In the genomic region with DNA sequence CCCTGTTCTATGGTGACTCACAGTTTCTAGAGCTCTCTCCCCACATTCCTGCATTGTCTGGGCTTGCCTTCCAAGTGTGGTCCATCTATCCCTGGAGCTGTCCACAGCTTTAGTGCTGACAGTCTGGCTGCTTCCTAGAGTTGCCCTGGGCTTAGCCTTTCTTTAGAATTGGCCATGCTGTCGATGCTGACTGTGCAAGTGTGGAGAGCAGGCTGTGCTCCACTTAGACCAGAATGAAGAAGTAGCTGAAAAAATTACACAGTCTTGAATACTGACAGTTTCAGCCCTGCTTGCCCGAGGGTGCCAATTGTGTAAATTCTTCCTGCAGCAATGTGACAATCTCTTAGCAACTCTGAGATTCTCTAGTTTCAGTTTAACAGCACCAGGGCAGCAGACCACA, we compare ENCODE assay signal across 8 mouse cellular contexts.
DNase-seq lines count a peak whose midpoint lies in the region; ATAC-seq and TF ChIP-seq lines count a peak whose summit lies in the region.

No protein-coding gene starts in this region.

- no peaks in the 10 kb centered on the region for H3K36me3 ChIP-seq in heart, embryonic 10.5 days
- H3K36me3 ChIP-seq in midbrain, postnatal 0 days (ENCODE audit: insufficient read depth, low read length), result no peaks in the 10 kb centered on the region

- H3K4me3 ChIP-seq in heart, embryonic 10.5 days, result no peak overlapping the region
- no peak overlapping the region for H3K4me3 ChIP-seq in midbrain, postnatal 0 days (ENCODE audit: low read depth, low read length)

- ATAC-seq in cerebellum, adult (ENCODE audit: insufficient number of reproducible peaks, low FRiP score, low TSS enrichment), result peak; percentile 81
- peak; percentile 87 for ATAC-seq in midbrain, postnatal 0 days (ENCODE audit: low FRiP score)
- ATAC-seq in CD4-positive, CD25-positive, alpha-beta regulatory T cell, adult 4 months, result no peak

- H3K4me1 ChIP-seq in heart, embryonic 10.5 days, result no peaks in the 10 kb centered on the region
- 0 out of 2 replicates have a peak, but pooled peaks cover 3% of the 10 kb centered on the region for H3K4me1 ChIP-seq in midbrain, postnatal 0 days (ENCODE audit: insufficient read depth, low read length)

- H3K27ac ChIP-seq in heart, embryonic 10.5 days, result no peak overlapping the region
- peak overlapping the region; percentile 51 for H3K27ac ChIP-seq in midbrain, postnatal 0 days (ENCODE audit: low read depth, low read length)

- no peaks in the 10 kb centered on the region for H3K27me3 ChIP-seq in heart, embryonic 10.5 days (ENCODE audit: insufficient read depth, poor library complexity, severe bottlenecking)
- no peaks in the 10 kb centered on the region for H3K27me3 ChIP-seq in midbrain, postnatal 0 days (ENCODE audit: insufficient read depth, low read length)

- H3K9ac ChIP-seq in midbrain, postnatal 0 days (replicated peaks; ENCODE audit: low read length, poor library complexity, severe bottlenecking), result no peak overlapping the region

- TF ChIP-seq CTCF in midbrain, postnatal 0 days (IDR thresholded peaks at IDR 0.05), result no peak

- 50% methylated on average over 2 of the region's 2 CpGs for WGBS in heart, embryonic 10.5 days
- WGBS in midbrain, postnatal 0 days, result 9% methylated on average over 2 of the region's 2 CpGs

- peak; percentile 66 for DNase-seq in heart, postnatal 4 days
- DNase-seq in heart, embryonic 10.5 days (ENCODE audit: low spot score), result no peak
- peak; percentile 2 for DNase-seq in 416B (ENCODE audit: low read depth)
- DNase-seq in frontal cortex, postnatal 10 days (ENCODE audit: low spot score in 2 of 2), result peak; percentile 29 to 34
- DNase-seq in midbrain, postnatal 0 days (ENCODE audit: low spot score), result peak; percentile 81
- no peak for DNase-seq in adrenal gland, adult 8-10 months

- no peaks in the 10 kb centered on the region for H3K9me3 ChIP-seq in heart, embryonic 10.5 days
- no peaks in the 10 kb centered on the region for H3K9me3 ChIP-seq in midbrain, postnatal 0 days (ENCODE audit: low read length)

- no peak overlapping the region for H3K4me2 ChIP-seq in midbrain, postnatal 0 days (ENCODE audit: low read depth, low read length, poor library complexity, severe bottlenecking)

Comparison
In these comparisons a context has a peak if more than half of its experiments do, and no peak if none do; other contexts are left out.
1. DNase-seq: peak in heart, postnatal 4 days (single experiment), 416B (single experiment), frontal cortex, postnatal 10 days (2 of 2) and midbrain, postnatal 0 days (single experiment); none in heart, embryonic 10.5 days (single experiment) and adrenal gland, adult 8-10 months (single experiment).